Mouse (Mus musculus) thymus, adult 2 months (tissue): ENCODE measurements around the gene 1700020D05Rik.

Source experiments
- CTCF ChIP-seq: fragments of 200-500 bp; IDR thresholded peaks from 2 replicates; pipeline ENCODE4 v1.5.1; 2012; ENCODE audit warnings: mild to moderate bottlenecking, control low read depth, low read length, moderate library complexity, borderline replicate concordance; ENCODE audit not compliant: control insufficient read depth, poor library complexity, insufficient read depth; ENCODE audit errors: extremely low read depth
- POLR2A ChIP-seq: fragments of 200-500 bp; IDR thresholded peaks from 2 replicates; pipeline ENCODE4 v1.6.1; 2012; ENCODE audit warnings: mild to moderate bottlenecking, low read length, control low read depth, moderate library complexity; ENCODE audit not compliant: control insufficient read depth, poor library complexity, insufficient read depth; ENCODE audit errors: extremely low read depth

DNA sequence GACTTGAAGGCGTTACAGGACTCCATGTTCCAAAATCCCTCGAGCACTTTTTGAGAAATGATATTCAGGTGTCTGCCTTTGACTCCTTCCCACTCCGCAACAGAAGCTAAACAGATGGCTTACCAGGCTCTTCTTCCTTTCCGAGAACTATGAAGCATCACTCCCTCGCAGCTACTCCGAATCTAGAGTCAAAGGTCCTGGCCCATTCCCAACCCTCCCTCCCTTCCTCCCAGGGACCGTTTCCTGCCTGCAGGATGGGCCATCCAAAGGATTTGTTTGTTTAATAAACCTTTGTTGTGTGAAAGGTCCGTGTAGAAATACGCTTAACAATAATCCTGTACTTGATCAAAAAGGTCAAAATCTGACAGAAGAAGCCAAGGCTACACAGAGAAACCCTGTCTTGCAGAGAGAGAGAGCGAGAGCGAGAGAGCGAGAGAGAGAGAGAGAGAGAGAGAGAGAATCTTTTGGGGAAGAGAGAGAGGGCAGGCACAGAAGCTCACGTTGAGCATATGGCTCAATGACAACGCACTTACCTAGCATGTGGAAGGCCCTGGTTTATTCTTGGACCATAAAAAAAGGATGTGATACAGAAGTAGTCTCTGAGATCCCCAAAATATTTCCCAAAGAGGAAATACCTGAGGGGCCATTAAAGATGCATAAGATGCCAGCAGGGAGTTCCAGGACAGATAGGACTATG, 45.7 kb downstream of the 1700020D05Rik start, which contains the start of gene Ccdc85b:
- TF ChIP-seq CTCF (no peak), POLR2A (no peak)
